Mouse (Mus musculus): ENCODE measurements around the gene Irgc1.

Irgc1 gene

GRCm38 (mm10) chr7:24400082-24400452 lies 52.0 kb downstream of the Irgc1 start:
- no peak for DNase-seq (ENCODE audit: low spot score)

GRCm38 (mm10) chr7:24399256-24400081 lies 52.6 kb downstream of the Irgc1 start, which contains the start of gene Smg9:
Gene Smg9 (plus strand): TSS chr7:24399619.
- peak; percentile 95 for DNase-seq (ENCODE audit: low spot score)

- DNase-seq (ENCODE audit: low spot score), result no peak
Measured at GRCm38 (mm10) chr7:24398364-24398913, 53.7 kb downstream of the Irgc1 start.

- DNase-seq (ENCODE audit: low spot score), result no peak
Measured at GRCm38 (mm10) chr7:24396832-24397231, 55.3 kb downstream of the Irgc1 start.

- no peak for DNase-seq (ENCODE audit: low spot score)
Measured at GRCm38 (mm10) chr7:24394475-24395161, 57.5 kb downstream of the Irgc1 start.

GRCm38 (mm10) chr7:24394054-24394453 lies 58.0 kb downstream of the Irgc1 start:
- no peak for DNase-seq (ENCODE audit: low spot score)

GRCm38 (mm10) chr7:24391687-24392086 lies 60.4 kb downstream of the Irgc1 start:
- DNase-seq (ENCODE audit: low spot score), result no peak

- DNase-seq (ENCODE audit: low spot score), result no peak
Measured at GRCm38 (mm10) chr7:24391077-24391476, 61.0 kb downstream of the Irgc1 start.

- DNase-seq (ENCODE audit: low spot score), result no peak
Measured at GRCm38 (mm10) chr7:24390512-24390911, 61.6 kb downstream of the Irgc1 start.

GRCm38 (mm10) chr7:24389516-24390187 lies 62.4 kb downstream of the Irgc1 start:
- no peak for DNase-seq (ENCODE audit: low spot score)

GRCm38 (mm10) chr7:24387059-24387556 lies 65.0 kb downstream of the Irgc1 start:
- DNase-seq (ENCODE audit: low spot score), result no peak

GRCm38 (mm10) chr7:24384827-24385226 lies 67.3 kb downstream of the Irgc1 start:
- DNase-seq (ENCODE audit: low spot score), result peak; percentile 89

GRCm38 (mm10) chr7:24384070-24384469 lies 68.0 kb downstream of the Irgc1 start:
- DNase-seq (ENCODE audit: low spot score), result no peak

GRCm38 (mm10) chr7:24382730-24383372 lies 69.2 kb downstream of the Irgc1 start:
- DNase-seq (ENCODE audit: low spot score), result no peak

All from testis, postnatal 10 days (tissue).